Mouse (Mus musculus) kidney, postnatal 0 days (tissue): ENCODE measurements around the gene Ahcyl2. TPM values are rescaled to one million over a fixed set of nuclear protein-coding genes. Genes with fewer than 3 reads are reported as not detected.

Experiments
- ATAC-seq: fragments of 200-750 bp; cut with Nextera tagmentation; replicated peaks from 2 replicates; pipeline ENCODE4 v1.8.0; 2017; ENCODE audit warnings: low read depth, moderate number of reproducible peaks, moderate TSS enrichment, moderate library complexity; ENCODE audit not compliant: low FRiP score
- DNase-seq: peaks from one replicate; pipeline ENCODE4 v3.0.0-alpha.2; 2016; ENCODE audit warnings: low spot score
- H3K27ac ChIP-seq: fragments of 300-500 bp; sonication (generic); 2 replicates; pipeline ENCODE4 v1.5.1; 2014; ENCODE audit warnings: mild to moderate bottlenecking
- H3K27me3 ChIP-seq: fragments of 300-500 bp; sonication (generic); 2 replicates; pipeline ENCODE4 v1.6.1; 2014; ENCODE audit warnings: low read length, mixed read lengths; ENCODE audit not compliant: insufficient read depth
- H3K36me3 ChIP-seq: fragments of 300-500 bp; sonication (generic); 2 replicates; pipeline ENCODE4 v1.6.1; 2014; ENCODE audit warnings: low read length, mixed read lengths; ENCODE audit not compliant: insufficient read depth
- H3K4me1 ChIP-seq: fragments of 300-500 bp; sonication (generic); replicated peaks from 2 replicates; pipeline ENCODE4 v1.6.1; 2014; ENCODE audit warnings: antibody characterized with exemption, low read length, mixed read lengths; ENCODE audit not compliant: insufficient read depth
- H3K4me2 ChIP-seq: fragments of 300-500 bp; sonication (generic); 2 replicates; pipeline ENCODE4 v1.6.1; 2014; ENCODE audit warnings: mild to moderate bottlenecking, low read length, moderate library complexity, mixed read lengths
- H3K4me3 ChIP-seq: fragments of 300-500 bp; sonication (generic); replicated peaks from 2 replicates; pipeline ENCODE4 v1.5.1; 2014; ENCODE audit warnings: low read depth, low read length
- H3K9ac ChIP-seq: fragments of 300-500 bp; sonication (generic); 2 replicates; pipeline ENCODE4 v1.6.1; 2014; ENCODE audit warnings: low read depth, low read length
- H3K9me3 ChIP-seq: fragments of 300-500 bp; sonication (generic); replicated peaks from 2 replicates; pipeline ENCODE4 v1.6.1; 2016; ENCODE audit warnings: low read length, inconsistent platforms, mixed read lengths
- CTCF ChIP-seq: IDR thresholded peaks from 2 replicates; pipeline ENCODE4 v1.5.1; 2016; ENCODE audit warnings: antibody characterized with exemption, low read depth, mild to moderate bottlenecking, moderate library complexity
- WGBS: fragments of 180-500 bp; shearing (Covaris S2); extraction: QIAGEN DNeasy Blood & Tissue Kit; methylation state at CpG from one replicate; pipeline ENCODE4 v1.1.7; 2014; 5-methylcytosine and 5-hydroxymethylcytosine counted together
- polyA plus RNA-seq: library from polyadenylated mRNA; unstranded; fragments of >200 nt; fragmentation: Nextera tagmentation; extraction: Ambion mirVana; gene quantifications from 2 replicates; pipeline ENCODE4 v1.2.1, GENCODE M21; 2015

Ahcyl2 gene
- polyA plus RNA-seq, 1 experiment from 2014 or later = 18.7 TPM

DNA sequence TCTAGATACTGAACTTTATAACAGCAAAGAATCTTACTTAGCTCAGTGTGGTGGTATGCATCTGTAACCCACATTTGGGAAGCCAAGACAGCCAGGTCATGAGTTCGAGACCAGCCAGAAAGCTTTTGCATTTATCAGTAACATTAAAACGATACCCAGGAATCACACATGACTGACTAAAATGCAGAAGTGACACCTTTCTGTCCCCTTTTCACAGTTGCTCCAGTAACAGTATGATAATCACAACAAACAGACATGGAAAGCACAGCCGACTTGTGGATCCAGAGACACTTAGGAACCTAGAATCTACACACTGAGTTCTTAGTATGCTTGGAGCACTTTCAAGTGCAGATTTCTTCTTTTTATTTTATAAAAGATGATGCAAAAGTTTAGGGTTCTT, 113.0 kb downstream of the Ahcyl2 start:
- Histone ChIP-seq H3K4me1 (no peaks in the 10 kb centered on the region), H3K4me2 (no peak overlapping the region), H3K9ac (no peak overlapping the region), H3K27ac (no peak overlapping the region), H3K9me3 (no peaks in the 10 kb centered on the region), H3K4me3 (no peak overlapping the region), H3K36me3 (peaks cover 4% of the 10 kb centered on the region; the same call in 1 of the 2 replicates), H3K27me3 (no peaks in the 10 kb centered on the region)
- ATAC-seq = no peak
- WGBS = 86% methylated on average over 3 of the region's 3 CpGs
- no peak for DNase-seq
- TF ChIP-seq CTCF = no peak

- no peak overlapping the region for H3K27ac ChIP-seq
- ATAC-seq (no peak), DNase-seq (no peak)
- no peak overlapping the region for H3K9ac ChIP-seq
- TF ChIP-seq CTCF = no peak
- H3K4me2 ChIP-seq = no peak overlapping the region
- no peaks in the 10 kb centered on the region for H3K27me3 ChIP-seq
- H3K9me3 ChIP-seq = no peaks in the 10 kb centered on the region
- H3K36me3 ChIP-seq = peaks cover 4% of the 10 kb centered on the region; the same call in 1 of the 2 replicates
- H3K4me3 ChIP-seq = no peak overlapping the region
- no peaks in the 10 kb centered on the region for H3K4me1 ChIP-seq
- WGBS = 61% methylated on average over 2 of the region's 2 CpGs
Observed at GRCm38 (mm10) chr6:29881936-29882335, 114.1 kb downstream of the Ahcyl2 start.

DNA sequence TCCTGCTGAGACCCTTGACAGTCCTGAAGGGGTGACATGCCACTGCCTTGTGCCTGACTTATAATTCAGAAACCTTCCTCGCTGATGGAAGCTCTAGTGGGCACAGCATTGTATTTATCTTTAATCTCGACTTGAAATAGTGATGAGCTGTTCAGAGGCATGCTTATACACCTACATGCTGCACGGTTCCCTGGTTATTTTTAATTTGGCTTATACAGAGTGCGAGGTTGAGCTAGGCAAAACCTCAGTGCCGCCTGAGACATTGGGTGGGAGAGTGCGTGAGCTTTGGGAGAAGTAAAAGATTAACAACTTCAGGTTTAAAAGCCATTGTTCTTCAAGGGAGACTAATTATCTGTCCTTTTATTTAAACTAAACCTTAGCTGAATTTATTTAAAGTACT, 115.1 kb downstream of the Ahcyl2 start:
- Histone ChIP-seq H3K36me3 (peaks cover 4% of the 10 kb centered on the region; the same call in 1 of the 2 replicates), H3K4me3 (no peak overlapping the region), H3K27ac (no peak overlapping the region), H3K4me1 (no peaks in the 10 kb centered on the region), H3K9ac (no peak overlapping the region), H3K4me2 (no peak overlapping the region), H3K27me3 (no peaks in the 10 kb centered on the region), H3K9me3 (no peaks in the 10 kb centered on the region)
- DNase-seq (no peak), ATAC-seq (no peak)
- WGBS = 56% methylated on average over 6 of the region's 6 CpGs
- TF ChIP-seq CTCF = no peak

DNA sequence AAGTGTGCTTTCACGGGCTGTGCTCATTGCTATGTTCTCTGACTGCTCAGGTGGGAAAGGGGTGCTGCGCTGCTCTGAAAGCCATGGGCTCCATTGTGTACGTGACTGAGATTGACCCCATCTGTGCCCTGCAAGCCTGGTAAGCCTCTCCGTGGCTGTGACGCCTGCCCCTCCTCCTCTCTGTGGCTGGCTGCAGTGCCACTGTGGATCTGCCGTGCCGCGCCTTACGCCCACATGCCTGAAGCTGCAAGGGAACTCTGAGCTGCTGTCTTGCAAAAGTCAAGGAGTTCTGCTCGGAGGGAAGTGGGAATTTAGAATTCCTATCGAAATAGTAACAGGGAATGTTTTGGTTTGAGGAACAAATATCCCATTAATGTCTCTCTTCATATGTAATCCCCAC, 123.3 kb downstream of the Ahcyl2 start:
- H3K27ac ChIP-seq = peak overlapping the region; percentile 38; the same call in 1 of the 2 replicates
- H3K4me2 ChIP-seq = no peak overlapping the region
- WGBS = 69% methylated on average over 11 of the region's 11 CpGs
- no peak overlapping the region for H3K9ac ChIP-seq
- no peaks in the 10 kb centered on the region for H3K9me3 ChIP-seq
- TF ChIP-seq CTCF = no peak
- no peaks in the 10 kb centered on the region for H3K36me3 ChIP-seq
- DNase-seq = no peak
- no peaks in the 10 kb centered on the region for H3K27me3 ChIP-seq
- H3K4me1 ChIP-seq = no peaks in the 10 kb centered on the region
- ATAC-seq = no peak
- H3K4me3 ChIP-seq = no peak overlapping the region

DNA sequence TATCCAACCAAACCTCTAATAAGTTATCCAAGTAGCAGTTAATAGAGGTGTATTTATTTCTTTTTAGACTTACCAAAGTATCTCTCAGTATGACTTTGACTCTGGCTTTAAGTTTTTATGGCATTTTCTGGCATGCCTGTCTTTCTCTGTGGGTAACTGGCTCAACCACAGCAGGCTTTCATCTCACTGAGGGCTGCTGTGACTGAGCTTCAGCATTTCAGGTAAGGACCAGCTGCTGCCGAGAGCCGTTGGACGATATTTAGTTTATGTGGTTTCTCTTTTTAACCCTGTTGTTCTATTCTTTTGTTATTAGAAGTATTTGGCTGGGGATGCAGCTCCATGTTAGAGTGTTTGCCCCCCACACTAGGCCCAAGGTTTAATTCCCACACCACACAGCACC, 129.2 kb downstream of the Ahcyl2 start:
- H3K9ac ChIP-seq = no peak overlapping the region
- no peaks in the 10 kb centered on the region for H3K27me3 ChIP-seq
- no peaks in the 10 kb centered on the region for H3K4me1 ChIP-seq
- no peaks in the 10 kb centered on the region for H3K36me3 ChIP-seq
- H3K4me2 ChIP-seq = no peak overlapping the region
- 88% methylated on average over 3 of the region's 3 CpGs for WGBS
- H3K4me3 ChIP-seq = no peak overlapping the region
- ATAC-seq (no peak), DNase-seq (no peak)
- no peak for TF ChIP-seq CTCF
- H3K27ac ChIP-seq = no peak overlapping the region
- H3K9me3 ChIP-seq = no peaks in the 10 kb centered on the region

DNA sequence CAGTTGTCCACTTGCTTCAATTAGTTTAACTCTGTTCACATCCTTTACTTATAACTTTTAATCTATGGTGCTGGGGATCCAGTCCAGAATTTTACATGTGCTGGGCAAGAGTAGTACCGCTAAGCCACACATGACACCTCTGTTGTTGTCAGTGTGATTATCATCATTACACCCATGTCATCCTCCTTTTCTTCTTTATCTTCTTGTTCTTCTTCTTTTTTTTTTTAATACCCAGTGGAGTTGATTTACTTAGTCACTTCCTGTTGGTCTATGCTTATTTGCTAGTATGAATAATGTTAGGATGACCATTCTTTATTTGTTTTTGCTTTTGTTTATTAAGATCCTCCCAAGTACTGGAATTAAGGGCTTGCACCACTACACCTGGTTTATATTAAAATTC, 133.6 kb downstream of the Ahcyl2 start:
- peaks cover 3% of the 10 kb centered on the region; the same call in 1 of the 2 replicates for H3K36me3 ChIP-seq
- H3K4me1 ChIP-seq = no peaks in the 10 kb centered on the region
- WGBS = 100% methylated on average over 1 of the region's 1 CpGs
- H3K4me2 ChIP-seq = no peak overlapping the region
- no peaks in the 10 kb centered on the region for H3K9me3 ChIP-seq
- DNase-seq = no peak
- no peak for ATAC-seq
- H3K27ac ChIP-seq = no peak overlapping the region
- no peaks in the 10 kb centered on the region for H3K27me3 ChIP-seq
- TF ChIP-seq CTCF = no peak
- no peak overlapping the region for H3K4me3 ChIP-seq
- H3K9ac ChIP-seq = no peak overlapping the region

- Histone ChIP-seq H3K4me3 (no peak overlapping the region), H3K9ac (no peak overlapping the region), H3K9me3 (no peaks in the 10 kb centered on the region), H3K36me3 (peaks cover 3% of the 10 kb centered on the region; the same call in 1 of the 2 replicates), H3K4me1 (no peaks in the 10 kb centered on the region), H3K27me3 (no peaks in the 10 kb centered on the region), H3K4me2 (no peak overlapping the region), H3K27ac (no peak overlapping the region)
- ATAC-seq (no peak), DNase-seq (no peak)
- WGBS = 74% methylated on average over 2 of the region's 2 CpGs
- no peak for TF ChIP-seq CTCF
Observed at GRCm38 (mm10) chr6:29902256-29902655, 134.4 kb downstream of the Ahcyl2 start.
